Mouse (Mus musculus): ENCODE measurements around the gene Gh.

DNA sequence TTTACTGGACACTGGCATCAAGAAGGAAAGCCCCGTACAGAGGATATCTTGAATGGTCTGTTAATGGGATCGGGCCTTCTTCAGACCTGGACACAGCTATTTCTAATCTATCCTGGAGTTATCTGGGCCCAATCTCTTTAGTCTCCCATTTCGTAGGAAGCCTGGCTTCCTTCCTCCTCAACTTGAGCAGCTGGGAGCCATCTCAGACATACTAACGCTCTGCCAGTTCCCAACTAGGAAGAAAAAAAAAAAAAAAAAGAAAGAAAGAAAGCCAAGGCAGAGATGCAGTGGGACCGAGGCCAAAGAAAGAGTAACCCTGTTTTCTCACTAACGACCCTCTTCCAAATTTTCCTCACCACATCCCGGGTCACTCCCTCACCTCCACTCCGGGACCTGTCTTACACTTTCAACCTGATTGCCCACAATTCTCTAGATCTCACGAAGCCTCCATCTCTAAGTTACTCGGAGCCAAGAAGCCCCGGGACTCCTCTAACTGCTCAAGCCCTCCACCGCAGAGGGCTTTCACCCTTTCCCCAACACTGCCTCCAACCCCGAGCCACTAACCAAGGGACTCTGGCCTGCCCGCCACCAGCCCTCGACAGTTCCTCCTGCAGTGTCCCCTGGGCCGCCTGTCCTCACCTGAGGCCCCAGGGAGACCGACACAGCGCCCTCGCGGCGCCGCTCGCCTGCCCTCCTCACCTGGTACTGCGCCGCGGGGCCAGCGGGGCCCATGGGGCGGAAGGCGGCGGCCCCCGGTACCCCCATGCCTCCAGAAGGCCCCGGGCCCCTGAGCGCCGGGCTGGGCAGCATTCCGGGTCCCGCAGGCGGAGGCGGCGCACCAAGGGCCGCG, 29.6 kb downstream of the Gh start:
- TF ChIP-seq CTCF (IDR thresholded peaks at IDR 0.05; ENCODE audit: low read depth) (no peak), EP300 (IDR thresholded peaks at IDR 0.05; ENCODE audit: low read depth) (no peak)
